Mouse (Mus musculus): ENCODE measurements around the gene Usp6nl.

DNA sequence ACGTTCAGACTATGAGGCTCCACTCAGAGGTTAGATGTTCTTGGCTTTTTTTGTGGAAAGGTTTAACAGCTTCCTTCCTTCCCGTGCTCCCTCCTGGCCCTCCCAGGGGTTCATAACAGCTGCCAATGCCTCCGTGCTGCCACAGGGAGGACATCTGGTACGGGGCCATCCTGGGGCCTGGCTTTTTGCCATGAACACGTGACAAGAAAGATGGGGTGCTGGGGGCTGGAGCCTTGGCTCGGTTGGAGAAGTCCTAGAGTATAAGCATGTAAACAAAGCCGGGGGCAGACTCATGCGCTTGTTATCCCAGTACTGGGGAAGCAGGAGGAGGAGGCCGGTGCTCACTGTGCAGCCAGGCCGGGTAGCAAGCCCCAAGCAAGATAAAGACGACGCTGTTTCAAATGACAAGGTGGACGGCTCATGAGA, 156.5 kb downstream of the Usp6nl start:
- TF ChIP-seq GATA1 (IDR thresholded peaks at IDR 0.05; ENCODE audit: borderline replicate concordance, low read length) (no peak), FLI1 (IDR thresholded peaks at IDR 0.05; ENCODE audit: low read length) (no peak)
